Mouse (Mus musculus): ENCODE results near the gene Tnfrsf13c. TPM values are rescaled to one million over a fixed set of nuclear protein-coding genes. Genes with fewer than 3 reads are reported as not detected.

The Tnfrsf13c gene
- polyA plus RNA-seq, 1 experiment from 2014 or later: not detected

DNA sequence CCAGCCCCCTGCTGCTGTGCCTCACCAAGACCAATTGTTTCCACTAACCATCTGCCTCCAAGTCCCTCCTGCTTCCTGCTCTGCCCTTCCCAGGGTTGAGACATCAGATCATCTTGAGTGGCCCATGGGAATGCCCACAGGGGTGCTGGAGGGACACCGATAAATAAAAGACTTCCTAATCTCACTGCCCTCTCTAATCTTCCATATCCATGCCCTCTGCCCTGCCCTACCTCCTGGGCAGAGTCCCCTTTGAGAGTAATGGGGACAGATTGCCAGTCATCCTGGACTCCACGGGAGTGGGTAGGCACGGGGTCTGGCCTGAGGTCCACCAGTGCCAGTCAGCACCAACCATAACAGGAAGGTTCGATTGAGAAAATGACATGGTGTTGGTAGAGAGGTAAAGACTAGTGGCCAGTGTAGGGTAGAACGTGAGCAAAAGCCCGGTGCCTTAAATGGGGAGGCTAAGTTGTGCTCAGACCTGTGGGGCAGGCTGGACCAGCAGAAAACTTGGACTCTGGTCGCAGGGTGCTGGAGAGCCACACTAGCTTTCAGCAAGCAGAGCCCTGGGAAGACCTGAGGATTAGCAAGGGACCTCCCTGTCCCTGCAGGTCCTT is 540 bp upstream of the Tnfrsf13c start:
- Histone ChIP-seq H3K27me3 (ENCODE audit: control insufficient read depth, insufficient read depth, low read length) (0 out of 2 replicates have a peak, but pooled peaks cover 6% of the 10 kb centered on the region), H3K4me1 (ENCODE audit: control insufficient read depth, insufficient read depth, low read length) (no peaks in the 10 kb centered on the region), H3K27ac (ENCODE audit: low read length) (no peak overlapping the region), H3K4me3 (ENCODE audit: low read depth, low read length) (peak overlapping the region; percentile 20; the same call in 1 of the 2 replicates), H3K9ac (replicated peaks; ENCODE audit: low read depth, low read length) (no peak overlapping the region), H3K9me3 (ENCODE audit: control insufficient read depth, low read depth, low read length) (no peaks in the 10 kb centered on the region), H3K4me2 (replicated peaks; ENCODE audit: low read depth, low read length) (peak overlapping the region; percentile 40), H3K36me3 (ENCODE audit: control insufficient read depth, insufficient read depth, low read length) (no peaks in the 10 kb centered on the region)
- ATAC-seq (ENCODE audit: insufficient number of reproducible peaks, insufficient read depth, low FRiP score, low read depth): no peak
- 41% methylated on average over 7 of the region's 7 CpGs for WGBS

- Histone ChIP-seq H3K4me1 (ENCODE audit: control insufficient read depth, insufficient read depth, low read length) (no peaks in the 10 kb centered on the region), H3K27ac (ENCODE audit: low read length) (no peak overlapping the region), H3K36me3 (ENCODE audit: control insufficient read depth, insufficient read depth, low read length) (no peaks in the 10 kb centered on the region), H3K9ac (replicated peaks; ENCODE audit: low read depth, low read length) (no peak overlapping the region), H3K9me3 (ENCODE audit: control insufficient read depth, low read depth, low read length) (no peaks in the 10 kb centered on the region), H3K4me2 (replicated peaks; ENCODE audit: low read depth, low read length) (peak overlapping the region; percentile 40; the same call in 1 of the 2 replicates), H3K27me3 (ENCODE audit: control insufficient read depth, insufficient read depth, low read length) (0 out of 2 replicates have a peak, but pooled peaks cover 6% of the 10 kb centered on the region), H3K4me3 (ENCODE audit: low read depth, low read length) (no peak overlapping the region)
- ATAC-seq (ENCODE audit: insufficient number of reproducible peaks, insufficient read depth, low FRiP score, low read depth): peak; percentile 20; the same call in 1 of the 2 replicates
- WGBS: 42% methylated on average over 7 of the region's 7 CpGs
These were observed 918 bp downstream of the Tnfrsf13c start for GRCm38 (mm10) chr15:82223251-82223650.

DNA sequence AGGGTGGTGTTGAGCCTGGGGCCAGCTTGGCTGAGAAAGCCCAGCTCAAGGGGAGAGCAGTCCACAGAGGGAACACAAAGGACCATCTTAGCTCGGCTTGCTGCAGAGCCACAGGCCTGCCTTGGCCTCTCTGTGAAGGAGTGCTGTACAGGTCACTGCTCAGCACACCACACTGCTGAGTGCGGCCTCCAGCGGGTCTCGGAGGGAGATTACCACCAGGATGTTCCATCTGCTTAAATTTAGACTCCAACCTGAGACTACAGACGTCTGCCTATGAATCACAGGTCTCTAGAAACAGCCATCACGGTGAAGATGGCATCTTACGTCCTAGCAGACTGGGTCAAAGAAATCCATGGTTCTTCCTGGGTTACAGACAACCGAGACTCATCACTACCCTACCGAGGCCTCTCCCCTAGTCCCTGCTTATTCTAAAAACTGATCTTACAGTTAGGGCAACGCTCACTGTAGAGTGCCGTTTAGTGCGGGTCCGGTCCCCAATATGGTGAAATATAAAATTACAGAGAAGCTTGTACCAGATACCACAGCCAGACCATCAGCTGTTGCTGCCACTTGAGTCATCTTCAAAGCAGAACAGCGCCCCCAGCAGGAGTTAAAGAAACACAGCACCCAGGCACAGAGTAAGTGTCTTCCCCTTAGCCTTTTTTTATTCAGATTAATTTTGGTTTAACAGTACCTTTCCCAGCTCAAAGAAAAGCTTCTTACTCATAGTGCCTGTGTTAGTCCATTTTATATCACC is 2.9 kb downstream of the Tnfrsf13c start:
- Histone ChIP-seq H3K4me2 (replicated peaks; ENCODE audit: low read depth, low read length) (no peak overlapping the region), H3K27ac (ENCODE audit: low read length) (no peak overlapping the region), H3K9me3 (ENCODE audit: control insufficient read depth, low read depth, low read length) (no peaks in the 10 kb centered on the region), H3K4me3 (ENCODE audit: low read depth, low read length) (no peak overlapping the region), H3K9ac (replicated peaks; ENCODE audit: low read depth, low read length) (no peak overlapping the region), H3K36me3 (ENCODE audit: control insufficient read depth, insufficient read depth, low read length) (no peaks in the 10 kb centered on the region), H3K4me1 (ENCODE audit: control insufficient read depth, insufficient read depth, low read length) (no peaks in the 10 kb centered on the region), H3K27me3 (ENCODE audit: control insufficient read depth, insufficient read depth, low read length) (peaks cover 7% of the 10 kb centered on the region; the same call in 1 of the 2 replicates)
- no peak for ATAC-seq (ENCODE audit: insufficient number of reproducible peaks, insufficient read depth, low FRiP score, low read depth)
- WGBS: 69% methylated on average over 14 of the region's 14 CpGs

DNA sequence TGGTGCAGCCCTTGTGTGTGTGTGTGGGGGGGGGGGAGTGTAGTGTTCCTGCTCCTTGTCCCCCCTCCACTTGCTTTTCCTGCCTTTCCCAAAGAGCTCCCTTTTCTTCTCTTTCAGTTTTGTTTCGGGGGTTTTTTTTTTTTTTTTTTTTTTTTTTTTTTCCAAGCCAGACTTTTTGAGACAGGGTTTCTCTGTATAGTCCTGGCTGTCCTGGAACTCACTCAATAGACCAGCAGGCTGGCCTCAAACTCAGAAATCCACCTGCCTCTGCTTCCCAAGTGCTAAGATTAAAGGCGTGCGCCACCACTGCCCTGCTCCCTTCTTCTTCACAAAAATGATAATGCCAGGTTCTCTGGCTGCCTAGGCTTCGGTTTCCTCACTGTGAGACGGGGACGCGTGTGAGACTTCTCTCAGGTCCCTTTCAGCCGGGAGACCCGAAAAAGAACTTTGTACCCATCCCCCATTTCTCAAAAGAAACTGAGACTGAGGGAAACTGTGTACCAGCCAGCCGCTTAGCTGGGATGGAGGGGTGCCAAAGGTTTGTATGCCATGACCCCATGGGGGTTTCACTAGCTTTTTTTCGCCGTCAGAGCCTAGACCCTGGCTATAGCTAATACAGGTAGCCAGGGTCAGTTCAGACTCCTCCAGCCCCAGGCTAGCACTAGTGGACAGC is 4.0 kb downstream of the Tnfrsf13c start:
- Histone ChIP-seq H3K9me3 (ENCODE audit: control insufficient read depth, low read depth, low read length) (no peaks in the 10 kb centered on the region), H3K9ac (replicated peaks; ENCODE audit: low read depth, low read length) (no peak overlapping the region), H3K4me1 (ENCODE audit: control insufficient read depth, insufficient read depth, low read length) (no peaks in the 10 kb centered on the region), H3K27me3 (ENCODE audit: control insufficient read depth, insufficient read depth, low read length) (peaks cover 18% of the 10 kb centered on the region), H3K4me2 (replicated peaks; ENCODE audit: low read depth, low read length) (no peak overlapping the region), H3K27ac (ENCODE audit: low read length) (no peak overlapping the region), H3K4me3 (ENCODE audit: low read depth, low read length) (no peak overlapping the region), H3K36me3 (ENCODE audit: control insufficient read depth, insufficient read depth, low read length) (no peaks in the 10 kb centered on the region)
- WGBS: 76% methylated on average over 11 of the region's 12 CpGs
- no peak for ATAC-seq (ENCODE audit: insufficient number of reproducible peaks, insufficient read depth, low FRiP score, low read depth)

DNA sequence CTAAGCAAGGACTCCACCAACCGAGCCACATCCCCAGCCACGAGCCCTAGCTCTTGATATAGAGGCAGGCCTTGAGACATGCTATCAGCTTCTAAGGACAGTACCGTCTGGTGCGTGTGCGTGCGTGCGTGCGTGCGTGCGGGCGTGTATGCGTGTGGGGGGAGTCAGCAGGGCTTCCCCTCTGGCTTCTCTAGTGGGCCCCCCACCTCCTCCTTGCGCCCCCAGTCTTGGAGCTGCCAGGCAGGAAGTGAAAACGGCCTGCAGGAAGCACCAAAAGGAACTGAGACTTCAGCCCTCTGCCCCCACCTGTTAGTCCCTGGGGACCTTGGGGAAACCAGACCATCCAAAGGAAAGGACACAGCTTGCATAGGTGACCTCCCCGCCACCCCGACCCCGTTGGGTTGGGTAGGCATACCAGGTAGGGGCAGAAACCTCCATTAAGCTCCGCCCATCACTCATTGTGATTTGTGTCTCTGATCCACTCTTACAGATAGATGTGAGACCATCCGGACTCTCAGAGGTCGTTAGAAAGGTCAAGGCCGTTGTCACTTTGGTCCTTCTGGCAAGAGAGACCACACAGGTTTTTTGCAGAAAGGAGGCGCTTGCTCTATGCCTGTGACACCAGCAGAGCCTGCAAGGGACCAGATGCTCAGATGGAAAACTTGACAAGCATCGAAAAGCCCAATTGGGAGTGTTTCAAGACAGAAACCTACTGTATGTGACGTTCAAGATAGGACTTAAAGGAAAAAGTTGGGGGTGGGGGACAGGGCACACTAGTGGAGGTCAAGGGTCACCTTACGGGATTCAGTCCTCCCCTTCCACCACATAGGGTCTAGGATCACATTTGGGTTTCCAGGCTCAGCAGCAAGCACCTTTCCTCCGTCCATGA is 5.1 kb downstream of the Tnfrsf13c start:
- peaks cover 19% of the 10 kb centered on the region for H3K27me3 ChIP-seq (ENCODE audit: control insufficient read depth, insufficient read depth, low read length)
- H3K4me3 ChIP-seq (ENCODE audit: low read depth, low read length): no peak overlapping the region
- H3K4me1 ChIP-seq (ENCODE audit: control insufficient read depth, insufficient read depth, low read length): no peaks in the 10 kb centered on the region
- no peak for ATAC-seq (ENCODE audit: insufficient number of reproducible peaks, insufficient read depth, low FRiP score, low read depth)
- H3K4me2 ChIP-seq (replicated peaks; ENCODE audit: low read depth, low read length): no peak overlapping the region
- H3K9me3 ChIP-seq (ENCODE audit: control insufficient read depth, low read depth, low read length): no peaks in the 10 kb centered on the region
- WGBS: 77% methylated on average over 26 of the region's 26 CpGs
- H3K9ac ChIP-seq (replicated peaks; ENCODE audit: low read depth, low read length): no peak overlapping the region
- no peak overlapping the region for H3K27ac ChIP-seq (ENCODE audit: low read length)
- no peaks in the 10 kb centered on the region for H3K36me3 ChIP-seq (ENCODE audit: control insufficient read depth, insufficient read depth, low read length)

DNA sequence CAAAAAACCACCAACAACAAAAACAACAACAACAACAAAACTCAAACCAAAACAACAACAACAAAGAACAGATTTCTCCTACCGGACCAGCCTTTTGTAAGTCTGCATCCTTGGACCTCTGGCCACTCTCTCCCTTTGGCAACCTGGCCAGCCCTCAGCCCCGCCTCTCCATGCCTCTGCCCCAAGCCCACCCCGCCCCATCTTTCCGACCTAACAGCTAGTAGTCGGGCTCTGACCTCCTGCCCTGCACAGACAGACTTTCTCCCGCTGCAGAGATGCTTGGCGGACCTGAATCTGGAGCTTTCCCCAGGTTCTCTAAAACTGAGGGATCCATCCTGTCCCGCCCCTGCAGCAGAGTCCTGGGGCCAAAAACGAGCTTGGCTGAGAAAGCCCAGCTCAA is 6.2 kb downstream of the Tnfrsf13c start:
- WGBS: 29% methylated on average over 9 of the region's 9 CpGs
- Histone ChIP-seq H3K4me2 (replicated peaks; ENCODE audit: low read depth, low read length) (no peak overlapping the region), H3K9ac (replicated peaks; ENCODE audit: low read depth, low read length) (no peak overlapping the region), H3K4me3 (ENCODE audit: low read depth, low read length) (no peak overlapping the region), H3K9me3 (ENCODE audit: control insufficient read depth, low read depth, low read length) (no peaks in the 10 kb centered on the region), H3K27me3 (ENCODE audit: control insufficient read depth, insufficient read depth, low read length) (peaks cover 22% of the 10 kb centered on the region), H3K4me1 (ENCODE audit: control insufficient read depth, insufficient read depth, low read length) (no peaks in the 10 kb centered on the region), H3K27ac (ENCODE audit: low read length) (no peak overlapping the region), H3K36me3 (ENCODE audit: control insufficient read depth, insufficient read depth, low read length) (no peaks in the 10 kb centered on the region)
- ATAC-seq (ENCODE audit: insufficient number of reproducible peaks, insufficient read depth, low FRiP score, low read depth): no peak

DNA sequence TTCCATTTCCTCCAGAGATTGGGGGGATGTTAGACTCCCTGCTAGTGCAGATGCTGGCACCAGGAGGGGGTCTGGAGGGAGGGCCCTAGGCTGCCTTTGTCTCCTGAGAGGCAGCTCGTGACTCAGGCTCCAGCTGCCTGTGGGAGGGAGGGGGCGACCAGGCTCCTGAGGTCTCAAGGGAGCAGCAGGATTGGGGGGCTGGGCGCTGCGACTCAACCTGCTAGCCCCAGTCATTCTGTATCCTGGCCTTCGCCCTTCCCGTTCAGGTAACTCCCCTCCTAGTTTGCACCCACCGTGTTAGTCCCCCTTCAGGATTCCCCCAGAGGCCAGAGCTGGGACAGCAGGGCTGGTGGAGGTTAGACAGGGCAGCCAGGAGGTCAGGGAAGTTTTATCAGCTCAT is 7.1 kb downstream of the Tnfrsf13c start:
- peaks cover 26% of the 10 kb centered on the region for H3K27me3 ChIP-seq (ENCODE audit: control insufficient read depth, insufficient read depth, low read length)
- no peak overlapping the region for H3K4me2 ChIP-seq (replicated peaks; ENCODE audit: low read depth, low read length)
- H3K9ac ChIP-seq (replicated peaks; ENCODE audit: low read depth, low read length): no peak overlapping the region
- no peak for ATAC-seq (ENCODE audit: insufficient number of reproducible peaks, insufficient read depth, low FRiP score, low read depth)
- 25% methylated on average over 7 of the region's 7 CpGs for WGBS
- no peak overlapping the region for H3K4me3 ChIP-seq (ENCODE audit: low read depth, low read length)
- peaks cover 6% of the 10 kb centered on the region; the same call in 1 of the 2 replicates for H3K4me1 ChIP-seq (ENCODE audit: control insufficient read depth, insufficient read depth, low read length)
- H3K27ac ChIP-seq (ENCODE audit: low read length): no peak overlapping the region
- H3K36me3 ChIP-seq (ENCODE audit: control insufficient read depth, insufficient read depth, low read length): no peaks in the 10 kb centered on the region
- H3K9me3 ChIP-seq (ENCODE audit: control insufficient read depth, low read depth, low read length): no peaks in the 10 kb centered on the region

Data from stomach, embryonic 14.5 days (tissue).